Mouse (Mus musculus) spleen, postnatal 14 days (tissue): ENCODE data around the gene Stac2.
A peak's percentile ranks its signal among the peaks of the same experiment; 100 is the strongest.

Experiments used
- DNase-seq, 2 experiments: peaks; one replicate each; pipeline ENCODE4 v3.0.0; 2021 to 2022; ENCODE audit warnings: low spot score in 2 of 2

Stac2 gene

DNA sequence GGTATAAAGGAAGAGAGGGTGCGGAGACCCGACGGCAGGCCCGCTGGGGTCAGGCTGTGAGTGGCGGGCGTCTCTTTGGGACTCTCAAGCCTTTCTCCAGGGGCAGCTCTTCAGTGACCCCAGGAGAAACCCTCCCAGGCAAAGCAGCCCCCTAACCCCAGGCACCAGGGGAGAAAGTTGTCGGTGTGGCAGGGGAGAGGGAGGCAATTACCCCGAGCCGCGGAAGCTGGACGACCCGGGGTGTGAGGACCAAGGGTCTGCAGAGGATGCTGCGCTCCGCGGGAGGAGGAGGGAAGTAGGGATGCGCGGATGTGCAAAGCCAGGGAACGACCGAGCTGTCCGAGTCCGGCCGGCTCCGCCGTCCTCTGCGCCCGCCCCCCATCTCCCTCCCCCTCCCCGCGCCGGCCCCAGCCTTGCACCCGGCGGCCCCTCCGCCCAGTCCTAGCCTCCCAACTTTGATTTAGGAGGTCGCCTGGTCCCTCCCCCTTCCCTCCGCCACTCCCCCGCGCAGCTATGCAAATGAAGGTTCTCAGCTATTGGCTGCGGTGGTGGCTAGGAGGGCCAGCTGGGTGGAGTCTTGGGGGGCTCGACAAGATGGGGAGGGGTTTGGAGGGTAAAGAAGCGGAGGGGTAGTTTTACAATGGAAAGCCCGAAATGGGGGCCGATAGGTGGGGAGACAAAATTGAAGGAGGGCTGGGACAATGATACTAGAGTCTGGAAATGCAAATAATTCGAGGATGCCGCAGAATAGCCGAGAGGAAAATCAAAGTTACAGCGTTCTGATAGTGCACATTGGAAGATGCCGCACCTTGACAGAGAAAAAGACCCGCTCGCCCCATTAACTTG is at the start of gene Stac2:
TSS of gene Stac2 (minus strand) at position 474 of the 846 bp plus-strand sequence.
- peak; percentile 36 to 65 for DNase-seq

- DNase-seq: no peak
Observed at GRCm38 (mm10) chr11:98101332-98101731, 48.1 kb upstream of the Stac2 start.

GRCm38 (mm10) chr11:98090583-98090982 is 37.3 kb upstream of the Stac2 start:
- no peak for DNase-seq

GRCm38 (mm10) chr11:98088224-98088623 is 35.0 kb upstream of the Stac2 start:
- DNase-seq: no peak

DNA sequence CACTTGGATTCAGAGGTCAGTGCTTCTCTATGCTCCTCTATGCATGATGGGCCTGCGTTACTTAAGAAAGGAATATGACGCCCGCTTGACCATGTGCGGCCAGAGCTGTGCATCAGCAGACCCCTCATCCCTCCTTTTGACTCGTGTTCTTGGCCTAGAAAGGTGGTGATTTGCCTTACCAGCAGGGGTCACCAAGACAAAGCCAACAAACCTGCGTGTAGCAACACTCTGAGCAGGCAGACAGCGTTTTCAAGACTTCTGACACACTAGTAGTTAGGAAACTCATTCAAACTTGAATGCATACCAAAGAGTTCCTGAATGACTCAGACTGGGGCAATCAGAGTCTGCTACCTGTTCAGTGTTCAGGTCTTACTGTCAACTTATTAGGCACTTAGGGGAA is 33.3 kb upstream of the Stac2 start:
- DNase-seq: no peak

DNA sequence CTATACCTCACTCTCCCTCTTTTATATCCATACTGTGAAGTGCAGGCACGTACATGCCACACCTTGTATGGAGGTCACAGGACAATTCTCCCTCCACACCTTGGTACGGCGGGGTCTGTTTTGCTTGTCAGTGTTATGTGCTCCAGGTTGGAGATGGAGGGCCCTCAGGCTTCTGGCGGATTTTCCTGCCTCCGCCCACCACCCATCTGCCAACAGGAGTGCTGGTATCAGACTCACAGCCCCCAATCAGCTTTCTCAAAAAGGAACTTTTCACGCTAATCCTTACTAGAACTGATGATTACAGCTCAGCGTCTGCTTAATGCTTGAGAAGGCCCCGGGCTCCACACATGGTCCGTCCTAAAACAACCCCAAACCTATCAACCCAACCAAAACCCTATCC is 32.9 kb upstream of the Stac2 start:
- DNase-seq: no peak

DNA sequence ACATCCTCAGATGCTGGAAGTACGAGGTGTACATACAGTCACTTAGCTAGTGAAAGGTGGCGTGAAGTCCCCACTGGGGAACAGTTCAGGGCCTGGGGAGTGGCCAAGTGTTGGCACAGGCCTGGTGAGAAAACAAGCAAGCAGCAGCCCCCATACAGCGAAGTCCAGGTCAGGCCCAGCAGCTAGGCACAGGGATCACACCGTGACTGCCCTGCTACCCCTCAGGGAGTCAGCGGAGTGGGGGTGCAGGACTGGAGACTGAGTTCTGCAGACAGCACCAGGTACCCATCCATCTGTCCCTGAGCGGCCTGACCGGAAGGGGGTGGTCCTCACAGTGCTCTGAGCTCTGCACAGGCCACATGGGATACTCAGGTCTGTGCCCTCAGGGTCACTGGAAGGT is 29.5 kb upstream of the Stac2 start:
- no peak for DNase-seq

- no peak for DNase-seq
Observed at GRCm38 (mm10) chr11:98080450-98080849, 27.2 kb upstream of the Stac2 start.

DNA sequence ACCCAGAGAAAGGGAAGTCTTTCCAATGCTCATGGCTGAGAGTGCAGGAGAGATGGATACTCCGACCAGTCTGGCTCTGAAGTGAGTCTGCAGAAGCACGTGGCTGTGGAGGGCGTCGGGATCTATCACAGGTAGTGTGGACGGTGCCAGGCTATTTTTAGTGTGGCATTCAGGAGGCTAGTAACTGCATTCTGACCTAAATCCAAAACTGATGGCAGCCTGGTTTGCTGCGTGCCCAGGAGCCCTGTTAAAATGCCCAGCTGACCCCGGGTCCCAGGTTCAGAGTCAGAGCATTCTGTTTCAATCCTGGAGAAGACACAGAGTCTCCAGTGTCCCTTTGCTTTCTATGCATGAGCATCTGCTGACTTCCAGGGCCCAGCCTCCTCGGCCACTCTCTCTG is 23.8 kb upstream of the Stac2 start:
- no peak for DNase-seq

GRCm38 (mm10) chr11:98075195-98075808 is 22.0 kb upstream of the Stac2 start:
- DNase-seq: peak; percentile 67 to 81

- no peak for DNase-seq
Observed at GRCm38 (mm10) chr11:98073442-98073841, 20.2 kb upstream of the Stac2 start.

DNA sequence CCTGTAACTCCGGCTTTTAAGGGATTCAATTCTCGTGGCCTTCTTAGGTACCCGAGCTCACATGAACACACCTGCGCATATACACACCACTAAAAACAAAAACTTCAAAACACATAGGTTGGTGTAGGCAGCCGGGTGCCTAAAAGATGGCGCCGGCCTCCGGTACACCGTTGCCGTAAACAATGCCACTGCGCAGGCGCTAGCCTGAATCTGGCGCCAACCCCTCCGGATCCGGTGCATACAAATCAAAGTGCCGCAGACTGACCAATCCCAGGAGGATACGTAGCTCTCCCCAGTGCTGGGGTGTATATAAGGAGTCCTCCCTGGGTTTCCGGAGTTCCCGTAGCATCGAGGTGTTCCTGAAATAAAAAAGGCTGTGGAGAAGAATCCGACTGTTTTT is 14.0 kb upstream of the Stac2 start:
- no peak for DNase-seq

- no peak for DNase-seq
Observed at GRCm38 (mm10) chr11:98066201-98066600, 12.9 kb upstream of the Stac2 start.

- DNase-seq: no peak
Observed at GRCm38 (mm10) chr11:98061904-98062562, 8.8 kb upstream of the Stac2 start.

DNA sequence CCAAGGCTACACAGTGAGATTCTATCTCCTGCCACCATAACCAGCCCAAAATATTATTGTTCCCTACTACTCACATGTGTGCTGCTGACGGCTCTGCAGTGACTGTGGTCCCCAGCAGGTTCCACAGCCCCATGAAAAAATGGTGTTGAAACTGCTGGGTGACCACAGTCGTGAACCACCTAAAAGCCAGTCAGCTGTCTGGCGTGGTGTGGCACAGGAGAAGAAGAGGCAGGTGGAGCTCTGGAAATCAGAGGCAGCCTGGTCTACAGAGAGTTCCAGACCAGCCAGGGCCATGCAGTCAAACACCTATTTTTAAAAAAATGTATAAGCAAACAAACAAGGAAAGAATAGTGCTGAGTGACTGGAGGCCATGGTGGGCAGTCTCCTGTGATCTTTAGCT is 8.2 kb upstream of the Stac2 start:
- DNase-seq: no peak

DNA sequence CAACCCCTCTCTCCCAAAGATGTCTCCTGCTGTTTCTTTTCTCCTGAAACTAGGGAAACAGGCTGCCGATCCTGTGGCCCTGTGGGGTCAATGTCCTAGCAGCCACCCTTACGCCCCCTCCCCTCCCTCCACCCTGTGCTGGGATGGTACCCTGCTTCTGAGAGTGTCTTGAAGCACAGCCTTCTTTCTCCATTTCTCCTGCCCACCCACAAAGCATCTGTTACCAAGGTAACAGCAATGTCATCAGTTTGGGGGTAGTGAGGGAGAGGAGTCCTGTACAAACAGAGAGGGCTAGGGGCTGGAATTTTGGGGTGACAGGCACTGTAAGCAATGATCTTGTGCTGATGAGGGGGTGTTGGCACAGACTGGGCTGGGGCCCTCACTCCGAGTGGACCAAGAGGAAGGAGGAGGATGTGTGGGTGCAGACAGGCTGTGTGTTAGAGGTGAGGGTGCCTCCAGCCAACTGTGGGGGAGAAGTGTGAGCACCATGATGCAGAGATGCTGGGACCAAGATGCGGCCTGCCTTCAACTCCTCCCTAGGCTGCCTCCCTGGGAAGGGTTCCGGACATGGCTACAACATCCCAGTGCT is 6.9 kb upstream of the Stac2 start:
- DNase-seq: no peak

GRCm38 (mm10) chr11:98059662-98060061 is 6.4 kb upstream of the Stac2 start:
- DNase-seq: no peak

- no peak for DNase-seq
Observed at GRCm38 (mm10) chr11:98057998-98058397, 4.7 kb upstream of the Stac2 start.

DNA sequence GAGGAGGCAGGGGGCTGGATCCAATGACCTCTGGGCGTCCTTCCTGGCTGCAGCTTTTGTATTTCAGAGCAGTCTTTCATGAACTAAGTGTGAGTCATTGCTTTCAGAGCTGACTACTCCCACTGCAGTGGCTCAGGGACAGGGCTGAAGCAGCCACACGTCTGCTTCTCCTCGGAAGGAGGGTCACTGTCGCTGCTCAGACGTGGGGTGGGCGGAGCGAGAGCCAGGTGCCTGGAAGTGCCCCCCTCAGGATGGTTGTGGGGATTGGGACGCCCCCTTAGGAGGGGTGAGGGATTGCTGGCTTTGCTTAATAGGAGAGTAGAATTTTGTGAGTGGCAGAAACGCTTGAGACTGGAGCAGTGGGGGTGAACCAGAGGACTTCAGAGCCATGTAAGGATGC is 4.2 kb upstream of the Stac2 start:
- DNase-seq: no peak

DNA sequence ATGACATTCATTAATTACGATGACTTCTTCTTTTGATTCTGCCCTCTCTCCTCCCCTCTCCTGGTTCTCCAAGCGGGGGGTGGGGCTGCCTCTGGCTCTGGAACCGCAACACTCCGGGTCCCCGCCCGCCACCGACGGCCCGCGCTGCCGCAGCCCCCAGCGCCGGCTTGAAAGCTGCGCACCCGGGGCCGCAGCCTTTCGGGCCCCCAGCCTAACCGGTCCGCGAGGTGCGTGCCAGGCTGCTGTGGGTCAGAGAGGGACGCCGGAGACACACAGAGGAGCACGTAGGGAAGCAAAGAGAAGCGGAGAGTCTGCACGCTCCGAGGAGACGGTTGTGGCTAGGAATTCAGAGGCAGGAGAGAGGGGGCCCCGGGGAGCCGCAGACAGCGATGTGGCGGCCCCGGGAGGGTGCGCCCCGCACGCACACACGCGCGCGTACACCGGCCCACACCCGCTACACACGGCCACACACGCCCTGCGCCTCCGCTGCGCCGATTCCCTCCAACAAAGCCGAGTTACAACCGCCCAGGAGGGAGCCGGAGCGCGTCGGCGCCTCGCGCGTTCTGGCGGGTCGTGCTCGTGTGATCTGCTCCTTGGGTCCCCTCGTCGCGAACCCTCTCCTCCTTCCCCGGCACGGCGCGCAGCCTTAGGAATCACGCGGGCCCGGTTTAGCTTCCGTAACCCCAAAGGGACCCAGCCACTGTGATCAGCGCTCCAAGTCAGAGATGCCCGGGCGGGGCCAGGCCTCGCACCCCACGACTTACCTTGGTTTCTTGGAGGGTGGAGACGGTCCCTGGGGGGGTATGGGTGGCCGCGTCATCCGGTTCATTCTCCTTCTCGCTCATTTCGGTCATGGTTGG is 903 bp downstream of the Stac2 start:
- DNase-seq: peak; percentile 29 to 61

DNA sequence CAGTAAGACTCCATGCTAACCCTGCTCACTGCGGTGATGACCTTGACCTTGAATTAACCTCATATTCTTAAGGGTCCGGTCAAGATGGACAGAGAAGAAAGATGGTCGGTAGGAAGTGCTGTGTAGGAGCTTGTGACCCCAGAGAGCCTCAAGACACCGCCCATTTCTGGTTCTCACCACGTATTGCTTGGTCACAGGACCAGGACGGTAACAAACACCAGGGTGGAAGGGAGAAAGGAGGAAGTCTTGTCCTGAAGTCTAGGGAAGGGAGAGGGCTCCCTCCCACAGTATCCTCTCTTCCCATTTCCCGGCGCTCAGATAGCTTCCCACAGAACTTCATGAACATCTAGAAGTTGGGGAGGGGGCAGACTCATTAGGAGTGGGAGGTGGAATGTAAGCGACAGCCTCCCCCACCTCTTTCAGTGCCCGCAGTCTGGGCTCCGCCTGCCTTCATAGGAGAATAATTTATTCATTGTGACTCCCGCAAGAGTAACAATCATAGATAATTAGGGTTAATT is 1.6 kb downstream of the Stac2 start:
- no peak for DNase-seq
